Mouse (Mus musculus) embryonic stem cell, embryonic (primary cell): ENCODE measurements around the gene Mta3.

Experiments
- CTCF ChIA-PET, 4 experiments: fragments of 300-600 bp in 2 of 4; fragments of 350-600 bp in 2 of 4; sonication (Branson Sonifier 250); formaldehyde crosslinking; loops; one replicate each; lab custom pipeline; 2022; ENCODE audit warnings: inconsistent platforms in 2 of 4; lab: Charles Lee
- POLR2A ChIA-PET, 4 experiments: fragments of 300-600 bp in 2 of 4; fragments of 350-600 bp in 2 of 4; sonication (Branson Sonifier 250); formaldehyde crosslinking; loops; one replicate each; lab custom pipeline; 2022; ENCODE audit warnings: antibody characterized with exemption in 4 of 4, inconsistent platforms in 1 of 4; lab: Charles Lee

Mta3 gene

GRCm38 (mm10) chr17:83704469-83704868 lies 1.5 kb upstream of the Mta3 start:
- POLR2A ChIA-PET = interaction anchor here in 3 of 4 experiments (0.6 to 2.1 kb wide), 17 partner anchors 10 to 593 kb away, joined by 3 to 13 read pairs (median 4); no protein-coding TSS in a partner anchor
- CTCF ChIA-PET = interaction anchor here in 2 of 4 experiments (0.6 kb wide), 2 partner anchors 256 to 660 kb away, joined by 3 to 4 read pairs; no protein-coding TSS in a partner anchor

DNA sequence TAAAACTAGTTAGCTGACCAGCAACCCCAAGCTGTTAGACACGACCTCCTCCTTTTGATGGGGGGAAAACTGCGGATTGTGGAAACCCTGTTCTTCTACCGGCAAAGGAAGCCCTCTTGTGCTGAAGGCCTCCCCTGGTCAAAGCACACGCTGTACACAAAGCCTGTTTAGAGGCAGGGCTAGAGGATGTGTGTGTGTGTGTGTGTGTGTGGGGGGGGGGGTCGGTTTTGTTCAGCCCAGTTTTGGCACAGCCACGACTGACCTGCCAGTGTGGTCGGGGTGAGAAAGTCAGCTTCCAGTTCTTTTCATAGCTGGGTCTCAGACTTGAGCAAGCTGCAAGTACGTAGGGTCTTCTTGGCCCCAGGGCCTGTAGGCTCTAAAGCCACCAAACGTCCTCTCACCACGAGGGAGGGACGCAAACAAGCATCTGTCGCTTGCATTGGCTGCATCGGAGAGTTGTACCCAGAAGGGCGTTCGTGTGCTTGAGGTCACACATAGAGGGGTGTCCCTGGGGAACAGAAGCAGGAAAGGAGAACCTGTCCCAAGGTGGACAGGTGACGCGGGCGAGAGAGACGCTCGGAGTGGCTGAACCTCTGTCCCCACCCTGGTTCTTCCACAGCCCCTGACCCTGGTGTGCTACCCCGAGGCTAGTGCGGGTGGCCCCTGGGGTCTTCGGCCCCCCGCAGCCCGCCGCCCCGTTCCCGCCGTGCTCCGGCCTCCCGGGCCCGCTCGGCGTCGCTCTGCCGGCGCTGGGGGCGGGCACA lies 429 bp upstream of the Mta3 start:
- POLR2A ChIA-PET = interaction anchor here (0.6 to 2.1 kb wide), 30 partner anchors 8 to 1393 kb away, joined by 3 to 13 read pairs (median 4); no protein-coding TSS in a partner anchor
- CTCF ChIA-PET = interaction anchor here in 1 of 4 experiments (0.6 kb wide), 1 partner anchor 15 kb away, joined by 4 read pairs; no protein-coding TSS in a partner anchor

DNA sequence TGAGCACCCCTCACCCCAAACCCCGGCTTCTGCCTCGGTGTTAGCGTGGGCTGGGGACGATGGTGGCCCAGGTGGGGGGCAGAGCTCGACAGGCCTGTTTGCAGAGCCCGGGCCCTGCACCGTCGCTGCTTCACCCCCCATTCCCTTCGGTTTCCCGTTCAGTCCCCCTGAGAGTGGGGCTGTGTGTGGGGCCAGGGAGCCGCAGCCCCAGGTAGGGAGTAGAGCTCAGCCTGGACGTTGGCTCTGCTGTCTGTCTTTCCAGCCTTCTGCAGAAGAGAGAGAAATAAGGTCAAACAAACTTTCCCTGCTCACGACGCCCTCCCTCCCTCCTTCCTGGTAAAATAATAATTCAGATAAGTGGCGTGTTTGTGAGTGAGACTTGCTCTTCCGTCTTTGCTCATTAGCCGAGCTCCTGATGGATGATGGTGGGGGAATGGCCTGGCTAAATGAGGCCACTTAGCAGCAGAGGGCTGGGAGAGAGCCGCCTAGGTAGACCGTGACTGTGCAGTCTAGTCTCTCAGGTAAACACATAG lies 697 bp downstream of the Mta3 start:
- POLR2A ChIA-PET = interaction anchor here in 3 of 4 experiments (0.5 to 8.6 kb wide), 34 partner anchors 8 to 414 kb away, joined by 3 to 68 read pairs (median 5); partner anchors contain the start of gene Kcng3 (in 1 of the 3)
- CTCF ChIA-PET = no interaction called here

GRCm38 (mm10) chr17:83707372-83707771 lies 1.4 kb downstream of the Mta3 start:
- CTCF ChIA-PET = no interaction called here
- POLR2A ChIA-PET = interaction anchor here in 3 of 4 experiments (0.5 to 8.6 kb wide), 25 partner anchors 7 to 415 kb away, joined by 3 to 68 read pairs (median 7); no protein-coding TSS in a partner anchor

- CTCF ChIA-PET = no interaction called here
- POLR2A ChIA-PET = interaction anchor here in 3 of 4 experiments (0.6 to 8.6 kb wide), 23 partner anchors 8 to 154 kb away, joined by 3 to 68 read pairs (median 7); no protein-coding TSS in a partner anchor
Measured at GRCm38 (mm10) chr17:83707846-83708245, 1.9 kb downstream of the Mta3 start.

- POLR2A ChIA-PET = interaction anchor here in 3 of 4 experiments (0.8 to 8.6 kb wide), 22 partner anchors 8 to 153 kb away, joined by 3 to 68 read pairs (median 8); no protein-coding TSS in a partner anchor
- CTCF ChIA-PET = no interaction called here
Measured at GRCm38 (mm10) chr17:83708256-83708655, 2.3 kb downstream of the Mta3 start.

DNA sequence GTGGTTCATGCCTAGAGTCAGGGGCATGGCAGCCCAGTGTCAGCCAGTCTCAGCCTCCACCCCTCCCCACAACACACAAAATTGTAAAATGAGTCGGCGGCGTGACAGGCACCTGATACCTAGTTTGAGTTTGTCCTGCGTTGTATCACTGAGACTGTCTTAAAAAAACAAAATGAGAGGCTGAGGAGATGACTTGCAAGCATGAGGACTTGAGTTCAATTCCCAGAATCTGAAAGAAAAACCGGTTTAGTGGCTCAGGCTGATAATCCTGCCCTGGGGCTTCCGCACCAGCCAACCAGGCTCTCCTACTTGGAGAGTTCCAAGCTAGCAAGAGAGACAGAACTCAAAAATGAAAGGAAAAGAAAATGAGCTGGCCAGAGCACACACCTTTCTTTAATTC lies 2.9 kb downstream of the Mta3 start:
- ChIA-PET POLR2A (interaction anchor here in 3 of 4 experiments (1.0 to 8.6 kb wide), 18 partner anchors 9 to 153 kb away, joined by 3 to 68 read pairs (median 10); no protein-coding TSS in a partner anchor), CTCF (interaction anchor here in 1 of 4 experiments (0.6 kb wide), 1 partner anchor 25 kb away, joined by 3 read pairs; no protein-coding TSS in a partner anchor)

DNA sequence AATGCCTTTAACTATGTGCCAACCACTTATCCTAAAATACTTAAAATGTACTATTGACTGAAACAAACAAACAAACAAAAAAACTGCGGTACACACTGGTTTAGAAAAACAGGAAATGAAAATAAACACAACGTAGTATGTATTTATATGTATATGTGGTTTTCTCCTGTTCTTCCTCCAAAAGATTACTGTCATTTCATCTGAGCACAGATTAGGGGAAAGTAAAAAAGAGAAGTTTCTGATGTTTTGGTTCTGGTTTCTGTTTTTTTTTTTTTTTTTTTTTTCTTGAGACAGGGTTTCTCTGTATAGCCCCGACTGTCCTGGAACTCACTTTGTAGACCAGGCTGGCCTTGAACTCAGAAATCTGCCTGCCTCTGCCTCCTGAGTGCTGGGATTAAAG lies 3.6 kb downstream of the Mta3 start:
- CTCF ChIA-PET = interaction anchor here in 1 of 4 experiments (0.6 kb wide), 1 partner anchor 24 kb away, joined by 3 read pairs; no protein-coding TSS in a partner anchor

GRCm38 (mm10) chr17:83710639-83711038 lies 4.7 kb downstream of the Mta3 start:
- CTCF ChIA-PET = no interaction called here
- POLR2A ChIA-PET = interaction anchor here in 3 of 4 experiments (0.5 to 8.6 kb wide), 12 partner anchors 9 to 143 kb away, joined by 3 to 68 read pairs (median 4); no protein-coding TSS in a partner anchor

More for the DNA sequence above, 3.6 kb downstream of the Mta3 start:
- POLR2A ChIA-PET = interaction anchor here in 3 of 4 experiments (0.7 to 8.6 kb wide), 14 partner anchors 9 to 527 kb away, joined by 3 to 68 read pairs (median 5); no protein-coding TSS in a partner anchor

DNA sequence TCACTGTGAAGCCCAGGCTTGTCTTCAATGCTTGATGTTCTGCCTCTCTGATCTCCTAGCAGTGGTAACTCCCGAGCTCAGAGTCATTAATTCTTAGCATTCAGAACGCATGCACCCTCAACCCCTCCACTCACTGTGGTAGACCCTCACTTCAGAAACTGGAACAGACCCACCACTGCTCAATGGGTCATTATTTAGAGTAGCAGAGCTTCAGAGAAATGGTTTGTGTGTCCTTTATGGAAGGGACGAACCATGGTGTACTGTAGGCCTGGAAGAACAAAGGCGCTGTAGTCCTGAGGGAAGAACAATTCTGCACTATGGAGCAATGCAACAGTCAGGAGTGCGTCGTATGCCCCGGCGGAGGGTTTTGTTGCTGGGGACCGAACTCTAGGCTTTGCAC lies 6.4 kb downstream of the Mta3 start:
- ChIA-PET CTCF (interaction anchor here in 1 of 4 experiments (0.6 kb wide), 1 partner anchor 53 kb away, joined by 4 read pairs; no protein-coding TSS in a partner anchor), POLR2A (interaction anchor here (0.5 to 8.6 kb wide), 21 partner anchors 8 to 80 kb away, joined by 3 to 68 read pairs (median 4); no protein-coding TSS in a partner anchor)

GRCm38 (mm10) chr17:83720449-83720848 lies 14.5 kb downstream of the Mta3 start:
- CTCF ChIA-PET = interaction anchor here in 1 of 4 experiments (0.9 kb wide), 1 partner anchor 15 kb away, joined by 3 read pairs; no protein-coding TSS in a partner anchor
- POLR2A ChIA-PET = interaction anchor here in 3 of 4 experiments (0.7 to 4.4 kb wide), 11 partner anchors 8 to 66 kb away, joined by 3 to 25 read pairs (median 5); no protein-coding TSS in a partner anchor

DNA sequence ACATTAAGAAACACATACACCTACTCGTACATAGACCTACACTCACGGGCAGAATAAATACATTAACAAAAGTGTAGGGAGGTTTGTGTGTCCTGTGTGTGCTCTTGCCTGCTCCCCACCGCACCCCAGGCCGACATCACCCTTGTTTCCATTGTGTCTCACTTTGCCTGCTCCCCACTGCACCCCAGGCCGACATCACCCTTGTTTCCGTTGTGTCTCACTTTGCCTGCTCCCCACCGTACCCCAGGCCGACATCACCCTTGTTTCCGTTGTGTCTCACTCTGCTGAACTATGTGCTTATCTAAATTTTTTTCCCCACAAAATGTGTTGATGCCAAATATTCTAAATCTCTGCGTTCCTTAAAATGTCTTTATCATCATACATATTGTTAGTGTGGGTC lies 15.2 kb downstream of the Mta3 start:
- POLR2A ChIA-PET = interaction anchor here in 1 of 4 experiments (0.7 to 1.8 kb wide), 2 partner anchors 8 to 51 kb away, joined by 4 to 10 read pairs; no protein-coding TSS in a partner anchor
- CTCF ChIA-PET = no interaction called here

DNA sequence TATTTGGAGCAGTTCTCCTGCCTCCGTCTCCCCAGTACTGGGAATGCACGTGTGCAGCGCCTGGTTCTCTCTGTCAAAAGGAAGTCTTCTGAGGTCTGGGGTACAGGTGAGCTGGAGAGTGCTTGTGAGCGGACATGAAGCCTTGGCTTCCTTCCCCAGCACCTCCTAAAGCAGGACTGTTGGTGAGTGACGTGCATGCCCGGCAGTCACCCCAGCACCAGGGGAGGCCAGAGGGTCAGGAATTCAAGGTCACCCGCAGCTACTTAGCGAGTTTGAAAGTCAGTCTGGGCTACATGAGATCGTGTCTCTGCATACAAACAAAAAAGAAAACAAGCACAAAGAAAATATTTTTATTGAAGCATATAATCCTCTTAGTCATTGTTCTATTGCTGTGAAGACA lies 17.1 kb downstream of the Mta3 start:
- ChIA-PET POLR2A (interaction anchor here in 3 of 4 experiments (0.6 to 1.3 kb wide), 11 partner anchors 11 to 503 kb away, joined by 3 to 7 read pairs (median 3); no protein-coding TSS in a partner anchor), CTCF (no interaction called here)

GRCm38 (mm10) chr17:83726496-83726895 lies 20.5 kb downstream of the Mta3 start:
- CTCF ChIA-PET = no interaction called here
- POLR2A ChIA-PET = interaction anchor here in 2 of 4 experiments (1.0 to 5.8 kb wide), 8 partner anchors 10 to 80 kb away, joined by 3 to 68 read pairs (median 4); no protein-coding TSS in a partner anchor

DNA sequence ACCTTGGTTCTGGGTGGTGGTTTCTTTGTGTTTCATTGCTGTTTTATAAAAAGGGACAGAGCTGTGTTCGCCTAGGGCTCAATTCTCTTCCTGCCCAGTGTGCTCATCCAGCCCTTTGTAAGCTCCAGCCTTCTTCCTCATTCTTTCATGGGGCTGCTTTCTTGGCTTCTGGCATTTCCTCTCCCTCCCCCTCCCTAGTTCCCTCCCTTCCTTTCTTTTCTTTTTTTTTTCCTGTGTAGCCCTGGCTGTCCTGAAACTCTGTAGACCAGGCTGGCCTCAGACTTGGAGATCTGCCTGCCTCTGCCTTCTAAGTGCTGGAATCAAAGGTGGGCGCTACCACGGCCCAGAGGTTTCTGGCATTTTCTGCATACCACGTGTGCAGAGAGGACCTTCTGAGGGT lies 21.7 kb downstream of the Mta3 start:
- ChIA-PET CTCF (interaction anchor here in 1 of 4 experiments (0.7 kb wide), 1 partner anchor 40 kb away, joined by 6 read pairs; no protein-coding TSS in a partner anchor), POLR2A (interaction anchor here (0.5 to 6.3 kb wide), 32 partner anchors 8 to 334 kb away, joined by 3 to 84 read pairs (median 4); no protein-coding TSS in a partner anchor)

- POLR2A ChIA-PET = interaction anchor here (0.6 to 6.3 kb wide), 88 partner anchors 9 to 380 kb away, joined by 3 to 84 read pairs (median 5); partner anchors contain the start of genes Kcng3 (in 1 of the 4) and Mta3 (in 1 of the 4)
- CTCF ChIA-PET = interaction anchor here in 3 of 4 experiments (0.6 to 1.8 kb wide), 3 partner anchors 77 to 84 kb away, joined by 3 to 10 read pairs (median 4); no protein-coding TSS in a partner anchor
Measured at GRCm38 (mm10) chr17:83729029-83729428, 23.1 kb downstream of the Mta3 start.

- POLR2A ChIA-PET = interaction anchor here in 3 of 4 experiments (0.7 to 6.3 kb wide), 38 partner anchors 8 to 165 kb away, joined by 3 to 84 read pairs (median 6); no protein-coding TSS in a partner anchor
- CTCF ChIA-PET = interaction anchor here in 2 of 4 experiments (0.7 to 1.8 kb wide), 4 partner anchors 35 to 124 kb away, joined by 3 to 10 read pairs (median 3); no protein-coding TSS in a partner anchor
Measured at GRCm38 (mm10) chr17:83730123-83730522, 24.2 kb downstream of the Mta3 start.
